Comparison of ENCODE assay signal across 8 mouse cellular contexts in the genomic region with DNA sequence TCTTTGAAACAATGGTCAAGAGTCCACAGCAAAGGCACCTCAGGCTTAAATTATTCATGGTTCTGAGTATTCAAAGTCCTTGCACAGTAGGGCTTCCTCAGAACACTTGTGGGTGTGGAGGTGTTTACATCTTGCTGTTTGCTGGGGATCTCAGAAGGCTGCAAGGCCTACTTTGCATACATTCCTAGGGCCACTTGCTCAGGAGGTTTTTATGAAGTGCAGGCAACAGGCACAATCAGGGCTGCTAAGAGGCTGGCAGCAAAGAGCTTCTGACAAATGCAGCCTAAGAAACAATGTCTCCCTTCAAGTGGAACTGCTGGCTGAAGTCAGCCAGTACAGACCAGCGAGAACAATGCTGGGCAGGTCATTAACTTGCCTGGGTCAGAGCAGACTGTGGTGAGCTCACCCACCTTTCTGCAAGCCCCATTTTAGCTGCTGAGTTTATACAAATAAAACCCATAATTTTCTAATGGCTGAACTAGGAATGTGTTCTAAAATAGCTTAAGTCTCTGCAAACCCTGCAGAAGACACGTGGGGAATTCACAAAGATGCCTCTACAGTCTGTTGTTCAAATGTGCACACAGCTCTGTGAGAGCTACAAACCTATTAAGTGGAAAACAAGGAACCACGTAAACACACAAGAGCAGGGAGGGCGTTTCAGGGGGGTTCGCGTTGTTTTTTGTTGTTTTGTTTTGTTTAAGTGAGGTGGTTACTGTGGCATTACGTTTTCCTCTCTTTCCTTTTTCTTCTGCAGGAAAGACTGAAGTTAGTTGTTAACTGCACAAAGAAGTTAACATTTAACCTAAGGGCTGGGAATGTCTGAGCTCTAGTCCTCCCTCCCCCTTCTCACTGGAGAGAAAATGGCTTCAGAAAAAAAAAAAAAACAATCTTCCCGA.
DNase-seq lines count a peak whose midpoint lies in the region; ATAC-seq and TF ChIP-seq lines count a peak whose summit lies in the region.

No protein-coding gene starts in this region.

- peaks cover 15% of the 10 kb centered on the region; the same call in 1 of the 2 replicates for H3K27me3 ChIP-seq in forebrain, embryonic 13.5 days
- no peaks in the 10 kb centered on the region for H3K27me3 ChIP-seq in stomach, postnatal 0 days (ENCODE audit: control insufficient read depth, insufficient read depth, low read length)

- DNase-seq in ovary, adult 18-20 months (ENCODE audit: low spot score): peak; percentile 11
- DNase-seq in ovary, postnatal 36 days (ENCODE audit: low spot score): no peak
- DNase-seq in kidney, postnatal 10 days: peak; percentile 52
- no peak for DNase-seq in stomach, postnatal 0 days (ENCODE audit: low spot score)
- no peak for DNase-seq in layer of hippocampus, postnatal 36 days
- DNase-seq in gastrocnemius, postnatal 4 days (ENCODE audit: low spot score in 2 of 2): no peak
- DNase-seq in spleen, postnatal 36 days (ENCODE audit: low spot score in 2 of 2): no peak

- H3K27ac ChIP-seq in forebrain, embryonic 13.5 days: no peak overlapping the region
- H3K27ac ChIP-seq in stomach, postnatal 0 days (replicated peaks): no peak overlapping the region

- H3K9ac ChIP-seq in forebrain, embryonic 13.5 days: no peak overlapping the region
- H3K9ac ChIP-seq in stomach, postnatal 0 days (ENCODE audit: low read length): no peak overlapping the region

- 15% methylated on average over 8 of the region's 8 CpGs for WGBS in forebrain, embryonic 13.5 days
- 43% methylated on average over 8 of the region's 8 CpGs for WGBS in stomach, postnatal 0 days

- TF ChIP-seq EP300 in stomach, postnatal 0 days (optimal IDR thresholded peaks at IDR 0.05): no peak

- no peaks in the 10 kb centered on the region for H3K9me3 ChIP-seq in forebrain, embryonic 13.5 days (replicated peaks)
- H3K9me3 ChIP-seq in stomach, postnatal 0 days (ENCODE audit: control insufficient read depth, low read length): no peaks in the 10 kb centered on the region

- no peak for TF ChIP-seq CTCF in stomach, postnatal 0 days (IDR thresholded peaks at IDR 0.05; ENCODE audit: low read depth)

- H3K4me2 ChIP-seq in forebrain, embryonic 13.5 days: no peak overlapping the region
- H3K4me2 ChIP-seq in stomach, postnatal 0 days (replicated peaks; ENCODE audit: low read depth): no peak overlapping the region

- ATAC-seq in forebrain, embryonic 13.5 days: peak; percentile 48; the same call in 1 of the 2 replicates
- ATAC-seq in stomach, postnatal 0 days (ENCODE audit: low FRiP score, low TSS enrichment): peak; percentile 38; the same call in 1 of the 2 replicates

- peaks cover 11% of the 10 kb centered on the region for H3K4me1 ChIP-seq in forebrain, embryonic 13.5 days
- 0 out of 2 replicates have a peak, but pooled peaks cover 4% of the 10 kb centered on the region for H3K4me1 ChIP-seq in stomach, postnatal 0 days (replicated peaks; ENCODE audit: control insufficient read depth, insufficient read depth)

- H3K36me3 ChIP-seq in forebrain, embryonic 13.5 days (ENCODE audit: poor library complexity, severe bottlenecking): no peaks in the 10 kb centered on the region
- no peaks in the 10 kb centered on the region for H3K36me3 ChIP-seq in stomach, postnatal 0 days (ENCODE audit: control insufficient read depth, insufficient read depth, low read length)

- no peak overlapping the region for H3K4me3 ChIP-seq in forebrain, embryonic 13.5 days
- no peak overlapping the region for H3K4me3 ChIP-seq in stomach, postnatal 0 days (ENCODE audit: low read depth, low read length)

Comparison
In these comparisons a context has a peak if more than half of its experiments do, and no peak if none do; other contexts are left out.
1. DNase-seq: peak in ovary, adult 18-20 months (single experiment) and kidney, postnatal 10 days (single experiment); none in ovary, postnatal 36 days (single experiment), stomach, postnatal 0 days (single experiment), layer of hippocampus, postnatal 36 days (0 of 2), gastrocnemius, postnatal 4 days (0 of 2) and spleen, postnatal 36 days (0 of 2).